In genomic region chr4:40854387-40854933, GRCm38 (mm10) we compare ENCODE assay signal across 8 mouse cellular contexts. TPM values are rescaled to one million over a fixed set of nuclear protein-coding genes. Genes with fewer than 3 reads are reported as not detected.
A peak's percentile ranks its signal among the peaks of the same experiment; 100 is the strongest.
DNase-seq lines count a peak whose midpoint lies in the region; ATAC-seq and TF ChIP-seq lines count a peak whose summit lies in the region.

No protein-coding gene starts in this region.

- DNase-seq in heart, embryonic 10.5 days (ENCODE audit: low spot score): peak; percentile 87
- no peak for DNase-seq in heart, adult 11 months
- no peak for DNase-seq in liver, postnatal 0 days
- no peak for DNase-seq in ovary, adult 18-20 months (ENCODE audit: low spot score)
- no peak for DNase-seq in ovary, postnatal 36 days (ENCODE audit: low spot score)
- DNase-seq in thymus, postnatal 14 days: no peak

- peak; percentile 2; the same call in 1 of the 2 replicates for ATAC-seq in forebrain, embryonic 16.5 days
- peak; percentile 7 for ATAC-seq in liver, postnatal 0 days

- 13% methylated on average over 18 of the region's 18 CpGs for WGBS in heart, embryonic 10.5 days
- 13% methylated on average over 18 of the region's 18 CpGs for WGBS in forebrain, embryonic 16.5 days
- 17% methylated on average over 18 of the region's 18 CpGs for WGBS in liver, postnatal 0 days (ENCODE audit: insufficient replicate concordance)

- peak overlapping the region; percentile 83 for H3K4me2 ChIP-seq in forebrain, embryonic 16.5 days (ENCODE audit: low read length)
- H3K4me2 ChIP-seq in liver, postnatal 0 days (ENCODE audit: low read depth, low read length): peak overlapping the region; percentile 78

- H3K9me3 ChIP-seq in heart, embryonic 10.5 days: no peaks in the 10 kb centered on the region
- H3K9me3 ChIP-seq in ES-Bruce4 (replicated peaks; ENCODE audit: control insufficient read depth, insufficient read depth, low read length, poor library complexity, severe bottlenecking): no peaks in the 10 kb centered on the region
- no peaks in the 10 kb centered on the region for H3K9me3 ChIP-seq in forebrain, embryonic 16.5 days (ENCODE audit: control insufficient read depth, low read length)
- H3K9me3 ChIP-seq in liver, postnatal 0 days (ENCODE audit: low read length): no peaks in the 10 kb centered on the region

- H3K36me3 ChIP-seq in heart, embryonic 10.5 days: no peaks in the 10 kb centered on the region
- no peaks in the 10 kb centered on the region for H3K36me3 ChIP-seq in ES-Bruce4 (ENCODE audit: control insufficient read depth, insufficient read depth, low read length, poor library complexity, severe bottlenecking)
- no peaks in the 10 kb centered on the region for H3K36me3 ChIP-seq in forebrain, embryonic 16.5 days (ENCODE audit: control insufficient read depth, insufficient read depth)
- no peaks in the 10 kb centered on the region for H3K36me3 ChIP-seq in liver, postnatal 0 days (replicated peaks; ENCODE audit: insufficient read depth, low read length)

- no peaks in the 10 kb centered on the region for H3K27me3 ChIP-seq in heart, embryonic 10.5 days (ENCODE audit: insufficient read depth, poor library complexity, severe bottlenecking)
- no peaks in the 10 kb centered on the region for H3K27me3 ChIP-seq in ES-Bruce4 (ENCODE audit: control insufficient read depth, insufficient read depth, low read length, poor library complexity, severe bottlenecking)
- H3K27me3 ChIP-seq in forebrain, embryonic 16.5 days (replicated peaks; ENCODE audit: control insufficient read depth, insufficient read depth, low read length): no peaks in the 10 kb centered on the region
- no peaks in the 10 kb centered on the region for H3K27me3 ChIP-seq in liver, postnatal 0 days (ENCODE audit: insufficient read depth, low read length)

- no peak for TF ChIP-seq POLR2A in ES-Bruce4 (IDR thresholded peaks at IDR 0.05; ENCODE audit: insufficient read depth, low read length)

- TF ChIP-seq CTCF in ES-Bruce4 (IDR thresholded peaks at IDR 0.05; ENCODE audit: low read depth, low read length): no peak
- TF ChIP-seq CTCF in liver, postnatal 0 days (IDR thresholded peaks at IDR 0.05; ENCODE audit: low read depth): no peak

- H3K9ac ChIP-seq in ES-Bruce4 (ENCODE audit: low read depth, poor library complexity, severe bottlenecking): peak overlapping the region; percentile 49
- peak overlapping the region; percentile 82 for H3K9ac ChIP-seq in forebrain, embryonic 16.5 days (replicated peaks; ENCODE audit: low read depth, low read length)
- peak overlapping the region; percentile 69 for H3K9ac ChIP-seq in liver, postnatal 0 days (replicated peaks)

- peak overlapping the region; percentile 80 for H3K4me3 ChIP-seq in heart, embryonic 10.5 days
- H3K4me3 ChIP-seq in ES-Bruce4 (ENCODE audit: low read depth, low read length): peak overlapping the region; percentile 86
- H3K4me3 ChIP-seq in forebrain, embryonic 16.5 days (replicated peaks; ENCODE audit: low read length): peak overlapping the region; percentile 74
- peak overlapping the region; percentile 88 for H3K4me3 ChIP-seq in liver, postnatal 0 days (ENCODE audit: low read depth, low read length)

- TF ChIP-seq EP300 in ES-Bruce4 (IDR thresholded peaks at IDR 0.05; ENCODE audit: insufficient read depth, low read depth, low read length): no peak
- TF ChIP-seq EP300 in liver, postnatal 0 days (IDR thresholded peaks at IDR 0.05; ENCODE audit: low read depth): no peak

- H3K4me1 ChIP-seq in heart, embryonic 10.5 days: peaks cover 38% of the 10 kb centered on the region
- H3K4me1 ChIP-seq in ES-Bruce4 (ENCODE audit: control insufficient read depth, insufficient read depth, low read length): peaks cover 2% of the 10 kb centered on the region
- H3K4me1 ChIP-seq in forebrain, embryonic 16.5 days (replicated peaks; ENCODE audit: control insufficient read depth, insufficient read depth, low read length): peaks cover 27% of the 10 kb centered on the region
- H3K4me1 ChIP-seq in liver, postnatal 0 days (ENCODE audit: insufficient read depth): peaks cover 20% of the 10 kb centered on the region

- peak overlapping the region; percentile 95 for H3K27ac ChIP-seq in heart, embryonic 10.5 days
- H3K27ac ChIP-seq in ES-Bruce4 (ENCODE audit: insufficient read depth, low read length): peak overlapping the region; percentile 12
- peak overlapping the region; percentile 26 for H3K27ac ChIP-seq in forebrain, embryonic 16.5 days (ENCODE audit: low read length)
- peak overlapping the region; percentile 88 for H3K27ac ChIP-seq in liver, postnatal 0 days (ENCODE audit: low read depth)

RNA-seq across cellular contexts. Expression of gene B4galt1, which starts 0.7 kb away (rescaled TPM):
- polyA plus RNA-seq in heart, embryonic 10.5 days (2016; fragmentation: Nextera tagmentation; extraction: Ambion mirVana): 38.1 and 47.1 TPM in 2 replicates
- 40.0 and 40.7 TPM in 2 replicates for polyA plus RNA-seq in ES-Bruce4 (2011; ENCODE audit: insufficient read depth, insufficient read length, low read depth, missing spikeins)
- 6.9 and 7.7 TPM in 2 replicates for polyA plus RNA-seq in forebrain, embryonic 16.5 days (2015; fragmentation: Nextera tagmentation; extraction: Ambion mirVana)
- polyA plus RNA-seq in liver, postnatal 0 days (2015; fragmentation: Nextera tagmentation; extraction: Ambion mirVana): 26.4 and 30.2 TPM in 2 replicates

Comparison
In these comparisons a context has a peak if more than half of its experiments do, and no peak if none do; other contexts are left out.
1. H3K27ac ChIP-seq: peak in every context shown above with its lines; median percentile 95 in heart, embryonic 10.5 days; 88 in liver, postnatal 0 days; 26 in forebrain, embryonic 16.5 days; 12 in ES-Bruce4.